Mouse (Mus musculus): Measurements from ENCODE around the gene Tsc22d1.
A peak's percentile ranks its signal among the peaks of the same experiment; 100 is the strongest.

The Tsc22d1 gene

GRCm38 (mm10) chr14:76487609-76488008, 72.8 kb downstream of the Tsc22d1 start:
- DNase-seq (ENCODE audit: low read depth, low spot score): no peak

- peak; percentile 52 for DNase-seq (ENCODE audit: low read depth, low spot score)
These were observed 73.6 kb downstream of the Tsc22d1 start for GRCm38 (mm10) chr14:76488101-76489044.

- DNase-seq (ENCODE audit: low read depth, low spot score): no peak
These were observed 74.4 kb downstream of the Tsc22d1 start for GRCm38 (mm10) chr14:76489128-76489527.

GRCm38 (mm10) chr14:76495022-76495421, 80.3 kb downstream of the Tsc22d1 start:
- no peak for DNase-seq (ENCODE audit: low read depth, low spot score)

- DNase-seq (ENCODE audit: low read depth, low spot score): no peak
These were observed 82.4 kb downstream of the Tsc22d1 start for GRCm38 (mm10) chr14:76497187-76497586.

GRCm38 (mm10) chr14:76498210-76498609, 83.4 kb downstream of the Tsc22d1 start:
- DNase-seq (ENCODE audit: low read depth, low spot score): no peak

GRCm38 (mm10) chr14:76499492-76499891, 84.7 kb downstream of the Tsc22d1 start:
- DNase-seq (ENCODE audit: low read depth, low spot score): no peak

- peak; percentile 41 for DNase-seq (ENCODE audit: low read depth, low spot score)
These were observed 85.3 kb downstream of the Tsc22d1 start for GRCm38 (mm10) chr14:76500036-76500435.

- DNase-seq (ENCODE audit: low read depth, low spot score): peak; percentile 75
These were observed 88.6 kb downstream of the Tsc22d1 start for GRCm38 (mm10) chr14:76503231-76503851.

GRCm38 (mm10) chr14:76504121-76504737, 89.5 kb downstream of the Tsc22d1 start:
- DNase-seq (ENCODE audit: low read depth, low spot score): peak; percentile 95

- no peak for DNase-seq (ENCODE audit: low read depth, low spot score)
These were observed 90.3 kb downstream of the Tsc22d1 start for GRCm38 (mm10) chr14:76505101-76505438.

- peak; percentile 98 for DNase-seq (ENCODE audit: low read depth, low spot score)
These were observed 90.9 kb downstream of the Tsc22d1 start for GRCm38 (mm10) chr14:76505439-76506220.

GRCm38 (mm10) chr14:76506425-76507205, 91.9 kb downstream of the Tsc22d1 start:
- DNase-seq (ENCODE audit: low read depth, low spot score): no peak

GRCm38 (mm10) chr14:76507357-76507756, 92.6 kb downstream of the Tsc22d1 start:
- no peak for DNase-seq (ENCODE audit: low read depth, low spot score)

GRCm38 (mm10) chr14:76507804-76508500, 93.2 kb downstream of the Tsc22d1 start:
- DNase-seq (ENCODE audit: low read depth, low spot score): no peak

- no peak for DNase-seq (ENCODE audit: low read depth, low spot score)
These were observed 93.9 kb downstream of the Tsc22d1 start for GRCm38 (mm10) chr14:76508701-76509100.

- no peak for DNase-seq (ENCODE audit: low read depth, low spot score)
These were observed 97.2 kb downstream of the Tsc22d1 start for GRCm38 (mm10) chr14:76511971-76512370.

- DNase-seq (ENCODE audit: low read depth, low spot score): peak; percentile 74
These were observed 98.8 kb downstream of the Tsc22d1 start for GRCm38 (mm10) chr14:76513395-76514049.

GRCm38 (mm10) chr14:76514050-76514585, 99.4 kb downstream of the Tsc22d1 start:
- DNase-seq (ENCODE audit: low read depth, low spot score): no peak

Data from mesoderm, embryonic 11.5 days (tissue).